Mouse (Mus musculus): ENCODE results near the gene Gskip. TPM values are rescaled to one million over a fixed set of nuclear protein-coding genes. Genes with fewer than 3 reads are reported as not detected.

The Gskip gene
- polyA plus RNA-seq, 1 experiment: 20.6 TPM

DNA sequence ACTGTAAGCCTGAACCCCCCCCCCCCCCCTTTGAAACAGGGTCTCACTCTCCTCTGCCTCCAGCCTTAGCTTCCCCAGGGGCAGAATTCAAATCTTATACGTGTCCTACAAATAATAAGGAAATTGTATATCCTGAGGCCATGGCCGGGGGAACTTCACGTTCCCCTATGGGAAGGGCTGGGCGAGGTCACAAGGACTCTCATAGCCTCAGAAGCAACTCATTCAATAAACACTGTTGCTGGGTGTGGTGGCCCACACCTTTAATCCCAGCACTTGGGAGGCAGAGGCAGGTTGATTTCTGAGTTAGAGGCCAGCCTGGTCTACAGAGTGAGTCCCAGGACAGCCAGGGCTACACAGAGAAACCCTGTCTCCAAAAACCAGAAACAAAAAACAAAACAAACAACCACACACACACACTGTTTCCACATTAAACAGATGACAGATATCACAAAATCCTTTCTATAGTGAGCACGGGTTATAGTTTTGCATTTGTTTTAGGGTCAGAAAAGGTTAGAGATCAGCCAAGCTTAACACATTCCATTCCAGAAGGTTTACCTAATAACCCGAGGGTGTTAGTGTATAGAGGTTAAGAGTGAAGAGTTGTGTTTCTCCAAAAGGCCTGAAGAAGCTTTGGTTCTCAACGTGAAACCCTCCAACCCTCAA lies 50.7 kb downstream of the Gskip start:
- Histone ChIP-seq H3K4me1 (ENCODE audit: control insufficient read depth, insufficient read depth, low read length) (peaks cover 10% of the 10 kb centered on the region), H3K4me3 (ENCODE audit: insufficient read depth, low read length) (no peak overlapping the region), H3K27ac (ENCODE audit: insufficient read depth, low read depth, low read length) (no peak overlapping the region)
- TF ChIP-seq CTCF (IDR thresholded peaks at IDR 0.05; ENCODE audit: low read depth, low read length): no peak
- TF ChIP-seq POLR2A (IDR thresholded peaks at IDR 0.05; ENCODE audit: borderline replicate concordance, low read depth, low read length): no peak

DNA sequence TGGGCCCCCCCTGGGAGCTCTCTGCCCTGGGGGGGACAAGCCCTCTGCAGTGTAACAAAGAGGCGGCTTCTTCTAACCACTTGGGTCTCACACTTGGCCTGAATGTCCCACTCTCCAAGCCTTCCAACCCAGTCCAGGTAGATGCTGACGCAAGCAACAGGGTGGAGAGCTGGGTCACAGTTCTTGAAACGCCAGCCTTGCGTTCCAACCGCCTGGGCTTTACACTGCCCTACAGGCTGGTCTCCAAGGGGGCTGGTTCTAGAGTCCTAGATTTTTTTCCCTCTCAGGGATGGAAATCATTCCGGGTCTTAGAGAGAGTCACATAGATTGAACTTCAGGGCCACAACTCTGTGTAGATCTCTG lies 51.2 kb downstream of the Gskip start:
- TF ChIP-seq CTCF (IDR thresholded peaks at IDR 0.05; ENCODE audit: low read depth, low read length): no peak
- no peak for TF ChIP-seq POLR2A (IDR thresholded peaks at IDR 0.05; ENCODE audit: borderline replicate concordance, low read depth, low read length)
- Histone ChIP-seq H3K4me3 (ENCODE audit: insufficient read depth, low read length) (no peak overlapping the region), H3K4me1 (ENCODE audit: control insufficient read depth, insufficient read depth, low read length) (peaks cover 7% of the 10 kb centered on the region), H3K27ac (ENCODE audit: insufficient read depth, low read depth, low read length) (no peak overlapping the region)

DNA sequence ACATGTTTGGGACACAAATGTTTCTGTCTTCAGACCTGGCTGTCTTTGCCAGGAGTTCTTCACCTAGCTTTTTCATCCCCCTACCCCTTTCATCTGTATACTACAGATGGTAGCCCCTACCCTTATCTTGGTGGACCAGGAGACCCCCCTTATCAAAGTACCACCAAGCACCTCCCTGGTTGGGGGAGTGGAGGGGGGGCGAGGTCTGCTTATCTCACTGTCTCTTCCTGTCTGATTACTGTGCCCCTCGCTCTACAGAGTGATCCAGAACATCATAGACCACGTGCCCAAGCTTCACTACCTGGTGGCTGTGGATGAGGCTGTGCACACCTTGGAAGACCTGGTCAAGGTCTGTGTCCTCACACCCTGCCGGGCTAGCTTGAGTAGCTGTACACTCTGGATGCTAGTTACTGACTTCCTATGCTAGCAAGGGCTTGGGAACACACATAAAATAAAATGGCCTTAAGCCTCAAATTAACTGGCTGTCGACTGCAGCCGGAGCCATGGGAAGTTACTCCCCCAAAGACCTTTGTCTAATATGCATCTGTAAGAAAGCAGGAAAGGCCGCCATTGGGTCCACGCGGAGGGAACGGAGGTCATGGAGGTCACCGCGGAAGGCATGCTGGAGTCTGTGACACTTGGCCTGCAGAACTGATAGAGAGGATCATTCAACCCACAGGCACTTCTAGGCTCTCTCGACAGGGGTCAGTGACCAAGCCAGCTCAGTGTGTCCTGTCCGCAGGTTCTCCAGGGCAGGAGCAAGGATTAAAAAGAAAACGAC lies 53.9 kb downstream of the Gskip start:
- Histone ChIP-seq H3K27ac (ENCODE audit: insufficient read depth, low read depth, low read length) (no peak overlapping the region), H3K4me1 (ENCODE audit: control insufficient read depth, insufficient read depth, low read length) (0 out of 2 replicates have a peak, but pooled peaks cover under 1% of the 10 kb centered on the region), H3K4me3 (ENCODE audit: insufficient read depth, low read length) (no peak overlapping the region)
- TF ChIP-seq POLR2A (IDR thresholded peaks at IDR 0.05; ENCODE audit: borderline replicate concordance, low read depth, low read length) (no peak), CTCF (IDR thresholded peaks at IDR 0.05; ENCODE audit: low read depth, low read length) (no peak)

DNA sequence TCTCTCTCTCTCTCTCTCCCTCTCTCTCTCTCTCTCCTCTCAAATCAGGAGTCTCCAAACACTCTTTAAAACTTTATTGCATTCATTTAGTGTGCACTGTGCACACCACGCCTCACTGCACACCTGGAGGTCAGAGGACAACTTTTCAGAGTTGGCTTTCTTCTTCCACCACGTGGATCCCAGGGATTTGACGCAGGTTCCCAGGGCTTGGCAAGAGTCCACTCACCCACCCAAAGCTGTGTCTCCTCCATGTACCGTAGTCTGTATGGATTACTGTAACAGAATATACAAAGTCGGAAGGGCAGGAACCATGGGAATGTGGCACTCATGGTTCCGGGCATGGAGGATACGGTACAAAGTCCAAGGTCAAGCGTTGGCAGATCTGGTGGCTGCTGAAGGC lies 55.0 kb downstream of the Gskip start:
- TF ChIP-seq POLR2A (IDR thresholded peaks at IDR 0.05; ENCODE audit: borderline replicate concordance, low read depth, low read length): no peak
- no peak for TF ChIP-seq CTCF (IDR thresholded peaks at IDR 0.05; ENCODE audit: low read depth, low read length)
- H3K4me3 ChIP-seq (ENCODE audit: insufficient read depth, low read length): no peak overlapping the region
- no peak overlapping the region for H3K27ac ChIP-seq (ENCODE audit: insufficient read depth, low read depth, low read length)

DNA sequence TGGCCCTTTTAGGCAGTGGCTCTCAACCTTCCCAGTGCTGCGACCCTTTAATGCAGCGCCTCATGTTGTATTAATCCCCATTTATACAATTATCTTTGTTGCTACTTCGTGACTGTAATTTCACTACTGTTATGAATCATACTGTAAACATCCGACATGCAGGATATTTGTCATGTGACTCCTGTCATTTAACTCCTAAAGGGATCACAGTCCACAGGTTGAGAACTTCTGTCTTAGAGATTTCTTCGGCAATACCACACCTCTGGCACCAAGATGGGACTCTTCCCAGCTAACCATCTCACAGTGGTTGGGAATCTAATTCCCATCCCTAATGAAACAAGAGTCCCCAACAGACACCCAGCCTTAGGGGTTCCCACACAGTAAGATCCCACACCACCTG lies 63.5 kb downstream of the Gskip start:
- TF ChIP-seq POLR2A (IDR thresholded peaks at IDR 0.05; ENCODE audit: borderline replicate concordance, low read depth, low read length): no peak
- no peak for TF ChIP-seq CTCF (IDR thresholded peaks at IDR 0.05; ENCODE audit: low read depth, low read length)
- no peak overlapping the region for H3K4me3 ChIP-seq (ENCODE audit: insufficient read depth, low read length)
- no peaks in the 10 kb centered on the region for H3K4me1 ChIP-seq (ENCODE audit: control insufficient read depth, insufficient read depth, low read length)
- H3K27ac ChIP-seq (ENCODE audit: insufficient read depth, low read depth, low read length): no peak overlapping the region

More for the DNA sequence above, 55.0 kb downstream of the Gskip start:
- H3K4me1 ChIP-seq (ENCODE audit: control insufficient read depth, insufficient read depth, low read length): no peaks in the 10 kb centered on the region

Other genes with a start within 250 kb of the Gskip start
- gene D430019H16Rik, start 231.0 kb upstream of the Gskip start, polyA plus RNA-seq (2012; ENCODE audit: insufficient read depth, insufficient read length, missing spikeins): not detected in 2 replicates
- not detected in 2 replicates for gene Bdkrb2, start 121.6 kb upstream of the Gskip start, polyA plus RNA-seq (2012; ENCODE audit: insufficient read depth, insufficient read length, missing spikeins)
- not detected in 2 replicates for gene Bdkrb1, start 81.7 kb upstream of the Gskip start, polyA plus RNA-seq (2012; ENCODE audit: insufficient read depth, insufficient read length, missing spikeins)
- gene Atg2b, start 382 bp downstream of the Gskip start, polyA plus RNA-seq (2012; ENCODE audit: insufficient read depth, insufficient read length, missing spikeins): 14.4 and 16.5 TPM in 2 replicates
- gene Ak7, start 21.1 kb downstream of the Gskip start, polyA plus RNA-seq (2012; ENCODE audit: insufficient read depth, insufficient read length, missing spikeins): not detected in 2 replicates
- gene Papola, start 99.9 kb downstream of the Gskip start, polyA plus RNA-seq (2012; ENCODE audit: insufficient read depth, insufficient read length, missing spikeins): 131 and 144 TPM in 2 replicates

All from bone marrow macrophage, adult 2 months (primary cell).